Mouse (Mus musculus): Measurements from ENCODE around the gene Spint2.
"Not testable (repeated sequence)": the region's sequence is repeated elsewhere in the genome, so short reads cannot be mapped to it uniquely, and the experiment has no call there.

Gene Spint2

DNA sequence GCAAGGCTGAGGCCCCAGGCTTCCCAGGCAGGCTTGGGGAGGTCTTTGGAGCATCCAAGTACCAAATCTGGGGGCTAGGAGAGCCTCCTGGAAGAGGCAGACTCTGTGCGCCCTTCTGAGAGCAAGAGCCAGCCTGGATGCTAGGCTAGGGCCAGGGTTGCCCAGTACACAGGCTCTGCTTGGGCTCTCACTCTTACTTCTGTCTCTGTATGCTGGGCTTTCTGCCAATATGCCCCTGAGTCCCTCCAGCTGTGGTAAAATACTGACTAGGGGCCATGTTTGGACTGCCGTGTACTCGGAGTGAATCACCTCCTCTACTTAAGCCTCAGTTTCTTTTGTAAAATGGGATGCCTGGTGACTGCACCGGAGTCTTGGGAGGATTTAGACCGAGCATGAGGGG, 35.7 kb downstream of the Spint2 start:
- DNase-seq (ENCODE audit: low read depth in 2 of 2, low spot score in 2 of 2) = no peak

DNA sequence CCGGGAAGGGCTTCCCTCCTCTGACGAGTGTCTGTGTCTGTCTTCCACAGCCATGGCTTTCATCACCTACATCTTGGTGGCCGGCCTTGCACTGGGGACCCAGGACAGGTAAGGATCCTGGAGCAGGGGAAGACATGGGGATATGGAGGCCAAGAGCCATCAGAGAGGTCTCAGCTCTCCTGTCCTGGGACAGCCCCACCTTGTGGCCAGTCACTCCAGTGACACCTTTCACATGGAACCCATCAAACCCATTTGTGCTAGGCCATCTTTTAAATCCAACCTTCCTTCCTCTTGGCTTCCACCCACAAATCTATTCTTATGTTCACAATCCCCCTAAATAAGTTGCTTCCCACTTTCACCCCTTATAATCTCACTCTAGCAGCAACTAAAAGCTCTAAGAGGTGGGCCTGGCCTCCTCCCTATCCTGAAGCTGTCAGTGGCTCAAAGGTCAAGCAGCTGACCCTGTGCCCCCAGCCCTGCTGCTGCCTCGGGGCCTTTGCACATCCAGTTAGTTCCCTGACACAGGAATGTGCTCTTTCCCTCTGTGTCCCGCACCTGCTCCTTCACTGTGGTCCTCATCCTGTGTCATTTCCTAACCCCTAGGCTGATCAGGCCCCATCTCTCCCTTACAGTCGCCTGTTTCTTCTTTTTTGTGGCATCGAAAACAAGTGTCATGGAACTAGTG, 36.8 kb downstream of the Spint2 start:
- DNase-seq (ENCODE audit: low read depth in 2 of 2, low spot score in 2 of 2) = peak; percentile 15 to 44

DNA sequence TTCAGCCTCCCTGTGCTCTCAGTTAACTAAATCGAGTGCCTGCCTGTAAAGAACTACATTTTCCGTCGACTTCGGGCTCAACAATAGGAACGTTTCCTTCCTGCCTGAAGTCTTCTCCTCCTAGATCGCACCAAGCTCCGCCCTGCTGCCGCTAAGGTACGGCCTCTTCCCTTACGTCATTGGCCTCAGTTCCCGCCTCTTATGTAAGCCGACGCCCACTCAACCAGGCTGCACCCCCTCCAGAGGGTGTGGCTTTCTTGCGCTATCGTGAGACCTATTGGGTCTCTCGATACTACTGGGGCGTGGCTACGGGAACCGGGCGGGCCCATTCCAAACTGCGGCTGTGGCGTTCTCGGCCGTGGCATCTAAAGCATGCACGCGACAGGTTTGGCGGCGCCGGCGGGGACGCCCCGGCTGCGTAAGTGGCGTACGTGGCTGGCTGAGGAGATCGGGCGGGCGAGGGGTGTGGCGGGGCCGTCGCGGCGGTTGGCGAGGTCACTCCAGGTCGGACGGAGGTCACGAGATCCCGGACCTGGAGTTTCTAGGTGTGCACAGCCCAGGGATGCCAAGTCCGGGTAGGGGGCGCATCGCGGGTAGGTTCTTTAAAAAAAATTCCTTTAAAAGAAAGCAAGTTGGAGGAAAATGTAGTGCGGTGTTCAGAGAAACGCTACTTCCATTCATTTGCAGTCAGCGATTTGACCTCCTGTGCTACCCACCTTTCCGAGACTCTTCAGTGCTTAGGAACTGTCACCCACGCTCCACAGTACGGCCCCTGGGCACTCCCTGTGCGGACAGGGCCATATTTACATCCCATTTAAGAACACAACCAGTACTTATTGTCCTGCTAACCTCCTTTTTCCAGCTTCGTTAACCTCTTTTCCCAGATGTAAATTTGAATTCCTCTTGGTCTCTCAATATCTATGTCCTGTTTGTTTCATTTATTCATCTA, 43.4 kb downstream of the Spint2 start, which contains the start of gene Yif1b:
Gene Yif1b (plus strand): TSS at position 311 of the 949 bp plus-strand sequence.
- DNase-seq (ENCODE audit: low read depth in 2 of 2, low spot score in 2 of 2) = peak; percentile 97 to 98

DNA sequence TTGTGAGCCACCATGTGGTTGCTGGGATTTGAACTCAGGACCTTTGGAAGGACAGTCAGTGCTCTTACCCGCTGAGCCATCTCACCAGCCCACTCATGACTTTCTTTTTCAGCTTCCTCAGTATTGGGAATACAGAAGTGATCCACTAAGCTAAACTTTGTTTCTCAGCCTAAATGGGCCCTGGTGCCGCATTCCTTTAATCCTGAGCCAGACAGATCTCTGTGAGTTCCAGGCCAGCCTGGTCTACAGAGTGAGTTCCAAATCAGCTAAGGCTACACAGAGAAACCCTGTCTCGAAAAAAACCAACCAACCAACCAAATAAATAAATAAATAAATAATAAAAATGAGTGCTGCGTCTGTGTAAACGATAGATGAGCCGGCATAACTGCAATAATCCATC, 44.1 kb downstream of the Spint2 start:
- not testable (repeated sequence) for DNase-seq (ENCODE audit: low read depth in 2 of 2, low spot score in 2 of 2)

DNA sequence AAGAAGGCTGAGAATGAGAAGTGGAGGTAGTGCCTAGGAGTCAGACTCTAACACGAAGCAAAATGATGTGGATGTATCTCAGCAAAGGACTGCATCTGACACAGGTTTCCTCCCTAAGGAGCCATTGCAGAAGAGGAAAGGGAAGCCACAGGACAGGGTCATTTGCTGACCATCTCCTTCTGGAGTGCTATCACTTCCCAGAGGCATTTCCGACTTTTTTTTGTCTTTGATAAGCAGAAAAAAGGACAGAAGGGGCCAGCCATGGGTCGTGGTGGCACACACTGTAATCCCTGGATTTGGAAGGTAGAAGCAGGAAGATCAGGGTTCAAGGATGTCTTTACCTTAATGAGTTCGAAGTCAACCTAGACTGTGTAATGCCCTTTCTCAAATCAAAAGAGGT, 45.1 kb downstream of the Spint2 start:
- DNase-seq (ENCODE audit: low read depth in 2 of 2, low spot score in 2 of 2) = no peak

DNA sequence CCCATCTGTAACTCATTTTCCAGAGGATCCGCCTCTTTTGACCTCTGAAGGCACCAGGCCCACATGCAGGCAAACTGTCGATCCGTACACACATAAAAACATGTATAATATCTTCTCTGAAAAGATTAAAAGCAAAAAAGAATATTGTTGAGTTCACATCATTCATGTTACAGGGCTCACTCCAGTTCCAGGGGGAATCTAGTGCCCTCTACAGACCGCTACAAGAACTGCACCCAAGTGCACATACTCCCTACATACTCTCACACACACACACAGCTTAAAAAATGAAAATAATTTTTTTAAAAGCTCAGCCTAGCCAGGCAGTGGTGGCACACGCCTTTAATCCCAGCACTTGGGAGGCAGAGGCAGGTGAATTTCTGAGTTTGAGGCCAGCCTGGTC, 47.1 kb downstream of the Spint2 start:
- no peak for DNase-seq (ENCODE audit: low read depth in 2 of 2, low spot score in 2 of 2)

DNA sequence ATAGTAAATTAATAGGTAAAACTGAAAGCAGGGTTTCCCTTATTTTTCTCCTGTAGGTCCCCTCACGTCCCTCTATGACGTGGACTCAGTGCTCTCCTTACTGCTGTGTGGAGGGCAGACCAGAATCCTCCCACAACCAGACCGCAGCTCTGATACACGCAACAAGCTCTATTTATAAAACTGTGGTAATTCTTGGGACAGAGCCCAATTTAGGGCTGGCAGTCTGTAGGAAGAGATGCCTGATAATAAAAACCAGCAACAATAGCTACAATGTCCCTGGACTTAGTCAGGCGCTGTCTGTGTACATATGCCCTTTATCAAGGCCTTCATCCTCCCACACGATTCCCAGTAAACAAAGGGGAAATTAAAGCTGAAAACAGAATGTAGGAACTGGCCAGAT, 48.0 kb downstream of the Spint2 start:
- DNase-seq (ENCODE audit: low read depth in 2 of 2, low spot score in 2 of 2) = no peak

DNA sequence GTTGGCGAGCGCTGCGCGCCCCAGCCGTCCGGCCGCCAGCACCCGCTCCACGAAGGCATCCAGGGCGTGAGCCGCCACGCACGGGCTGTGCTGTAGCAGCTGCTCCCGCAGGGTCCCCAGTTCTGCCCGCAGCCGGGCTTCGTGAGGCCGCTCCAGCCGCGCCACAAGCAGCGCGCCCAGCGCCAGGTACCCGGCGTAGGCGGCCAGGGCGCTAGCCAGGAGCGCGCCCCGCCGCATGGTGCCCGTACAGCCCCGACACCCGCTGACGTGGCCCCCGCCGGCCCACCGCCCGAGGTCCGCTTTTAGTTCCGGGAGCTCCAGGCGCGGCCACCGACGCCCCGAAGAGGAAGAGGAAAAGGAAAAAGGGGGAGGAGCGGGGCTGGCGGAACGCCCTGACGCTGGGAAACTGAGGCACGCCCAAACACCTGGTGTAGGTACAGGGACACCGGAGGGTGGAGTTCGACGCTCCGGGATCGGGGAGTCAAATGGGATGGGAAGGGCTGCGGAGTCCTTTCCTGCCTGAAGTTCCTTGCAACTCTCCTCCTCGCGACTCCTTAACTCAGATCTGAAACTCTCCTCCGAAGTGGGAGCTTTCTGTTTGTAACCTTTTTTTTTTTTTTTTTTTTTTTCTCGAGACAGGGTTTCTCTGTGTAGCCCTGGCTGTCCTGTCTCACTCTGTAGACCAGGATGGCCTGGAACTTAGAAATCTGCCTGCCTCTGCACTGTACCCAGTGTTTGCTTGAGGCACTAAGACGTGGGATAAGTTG, 49.3 kb downstream of the Spint2 start, which contains the start of gene Kcnk6:
Gene Kcnk6 (minus strand): TSS at position 269 of the 767 bp plus-strand sequence.
- no peak for DNase-seq (ENCODE audit: low read depth in 2 of 2, low spot score in 2 of 2)

DNA sequence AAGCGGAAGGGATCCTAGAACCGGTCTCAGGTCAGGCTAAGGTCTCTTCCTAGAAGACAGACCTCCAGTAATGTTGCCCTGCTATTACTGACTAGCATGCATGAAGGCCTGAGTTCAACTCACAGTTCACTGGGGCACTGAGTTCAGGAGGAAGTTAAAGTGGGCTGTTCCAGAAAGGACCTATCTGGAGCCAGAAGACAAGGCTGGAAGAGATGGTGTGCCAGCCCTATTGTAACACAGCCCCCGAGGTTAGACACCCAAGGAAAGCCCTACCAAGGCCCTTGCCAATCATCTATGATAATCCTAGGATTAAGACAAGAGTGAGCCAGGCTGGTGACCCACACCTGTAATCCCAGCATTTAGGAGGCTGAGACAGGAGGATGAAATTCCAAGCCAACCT, 50.2 kb downstream of the Spint2 start:
- no peak for DNase-seq (ENCODE audit: low read depth in 2 of 2, low spot score in 2 of 2)

DNA sequence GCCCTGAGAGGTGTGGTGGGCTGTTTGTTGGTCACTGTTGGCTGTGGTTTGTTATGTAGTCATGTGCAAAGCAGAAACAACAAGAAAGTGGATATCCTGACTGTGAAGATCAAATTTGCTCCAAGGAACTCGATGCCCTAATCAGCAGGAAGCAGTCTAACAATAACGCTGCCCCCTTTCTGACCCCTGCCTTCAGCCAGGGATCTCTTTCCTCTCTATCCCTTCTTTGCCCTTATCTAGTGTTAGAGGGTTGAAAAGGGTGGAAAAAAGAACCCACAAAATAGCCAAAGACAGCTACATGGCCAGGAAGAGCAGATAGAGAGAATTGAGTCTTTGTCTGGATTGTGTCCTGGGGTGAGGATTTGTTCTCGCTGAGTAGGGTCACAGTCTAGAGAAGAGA, 51.2 kb downstream of the Spint2 start:
- DNase-seq (ENCODE audit: low read depth in 2 of 2, low spot score in 2 of 2) = no peak

DNA sequence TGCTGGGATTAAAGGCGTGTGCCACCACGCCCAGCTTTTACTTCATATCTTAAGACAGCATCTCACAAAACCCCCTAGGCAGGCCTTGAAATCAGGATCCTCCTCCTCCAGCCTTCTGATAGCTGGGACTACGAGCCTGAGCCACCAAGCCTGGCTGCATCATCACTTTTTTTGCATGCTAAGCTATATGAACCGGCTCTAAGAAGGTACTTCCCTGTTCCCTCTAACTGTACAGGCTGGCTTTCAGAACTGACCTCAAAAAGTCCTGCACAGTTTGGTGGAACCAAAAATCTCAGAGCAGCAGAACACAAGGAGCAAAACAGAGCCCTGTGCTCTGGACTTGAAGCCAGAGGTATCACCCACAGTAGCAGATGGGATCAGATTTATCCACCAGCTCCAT, 53.5 kb downstream of the Spint2 start:
- DNase-seq (ENCODE audit: low read depth in 2 of 2, low spot score in 2 of 2) = no peak

DNA sequence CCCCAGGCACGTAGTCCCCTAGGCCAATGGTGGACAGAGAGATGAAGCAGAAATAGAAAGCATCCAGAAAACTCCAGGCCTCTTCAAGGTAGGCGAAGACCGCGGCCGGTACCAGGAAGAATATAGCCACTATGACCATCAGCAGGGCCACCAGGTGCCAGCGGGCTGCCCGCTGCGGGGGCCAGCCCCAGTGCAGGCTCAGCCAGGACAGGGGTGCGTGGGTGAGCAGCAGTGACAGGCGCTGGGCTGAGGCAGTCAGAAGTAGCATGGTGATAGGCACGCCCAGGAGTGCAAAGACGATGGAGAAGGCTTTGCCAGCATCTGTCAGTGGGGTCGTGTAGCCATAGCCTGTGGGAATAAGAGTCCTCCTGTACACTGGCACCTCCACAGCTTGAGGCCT, 56.2 kb downstream of the Spint2 start:
- DNase-seq (ENCODE audit: low read depth in 2 of 2, low spot score in 2 of 2) = no peak

DNA sequence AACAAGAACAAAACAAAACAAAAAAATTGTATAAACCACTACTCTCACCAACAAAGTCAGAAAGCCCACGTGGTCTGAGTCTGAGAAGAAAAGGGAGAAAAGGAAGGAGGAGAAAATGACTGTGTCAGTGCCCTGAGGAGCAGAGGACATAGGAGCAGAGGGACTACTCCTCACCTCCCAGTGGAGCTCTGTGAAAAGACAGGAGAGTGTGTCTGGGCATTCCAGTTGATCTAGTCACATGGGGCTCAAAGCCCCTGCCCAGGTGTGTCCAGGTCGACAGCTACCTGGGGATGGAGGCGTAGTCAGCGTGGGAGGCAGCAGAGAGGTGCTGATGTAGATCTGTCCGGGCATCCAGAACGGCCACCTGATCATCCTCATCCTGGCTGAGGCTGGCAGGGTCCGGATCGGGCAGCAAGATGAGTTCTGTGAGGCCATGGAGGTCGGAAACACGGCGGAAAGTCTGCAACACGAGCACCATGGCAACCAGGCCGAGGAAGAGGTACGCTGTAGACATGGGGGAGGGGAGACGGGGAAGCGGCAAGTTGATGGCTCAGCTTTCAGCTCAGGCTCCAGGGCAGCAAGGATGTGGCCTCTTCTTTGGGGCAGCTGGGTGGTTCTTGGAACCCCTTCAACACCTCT, 56.8 kb downstream of the Spint2 start:
- no peak for DNase-seq (ENCODE audit: low read depth in 2 of 2, low spot score in 2 of 2)

DNA sequence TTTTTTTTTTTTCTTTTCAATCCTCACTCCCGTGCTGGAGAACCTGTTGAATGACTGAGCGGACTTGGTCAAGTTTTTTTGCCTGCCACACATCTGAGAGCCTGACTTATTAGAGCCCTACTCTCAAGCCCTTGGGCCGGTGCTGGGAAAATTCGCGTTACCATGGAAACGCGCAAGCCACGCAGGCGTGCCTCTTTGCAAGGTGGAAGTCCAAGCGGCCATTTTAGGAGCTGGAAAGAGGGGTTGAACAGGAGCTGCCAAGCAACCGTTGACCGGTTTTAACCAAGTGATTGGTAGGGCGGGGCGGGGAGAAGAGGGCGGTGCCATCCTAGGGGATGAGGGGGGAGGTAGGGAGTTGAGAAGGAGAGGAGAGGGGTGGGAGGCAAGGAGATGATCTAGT, 66.9 kb downstream of the Spint2 start:
- no peak for DNase-seq (ENCODE audit: low read depth in 2 of 2, low spot score in 2 of 2)

DNA sequence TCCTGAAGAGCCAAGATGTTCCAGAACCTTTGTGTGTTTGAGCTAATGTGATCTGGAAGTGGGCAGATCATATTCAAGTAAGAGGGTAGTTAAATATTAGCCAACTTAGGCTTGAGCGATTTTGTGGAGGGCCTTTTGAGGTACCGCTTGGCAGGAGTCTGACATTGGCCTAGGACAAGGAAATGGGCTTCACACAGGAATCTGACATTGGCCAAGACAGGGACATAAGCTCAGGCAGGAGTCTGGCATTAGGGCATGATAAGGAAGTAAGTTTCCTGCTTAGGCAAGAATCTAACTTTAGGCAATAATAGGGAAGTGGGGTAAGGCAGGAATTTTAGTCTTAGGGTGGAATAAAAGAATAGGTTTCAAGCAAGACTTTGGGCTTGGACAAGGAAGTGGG, 67.5 kb downstream of the Spint2 start:
- DNase-seq (ENCODE audit: low read depth in 2 of 2, low spot score in 2 of 2) = no peak

DNA sequence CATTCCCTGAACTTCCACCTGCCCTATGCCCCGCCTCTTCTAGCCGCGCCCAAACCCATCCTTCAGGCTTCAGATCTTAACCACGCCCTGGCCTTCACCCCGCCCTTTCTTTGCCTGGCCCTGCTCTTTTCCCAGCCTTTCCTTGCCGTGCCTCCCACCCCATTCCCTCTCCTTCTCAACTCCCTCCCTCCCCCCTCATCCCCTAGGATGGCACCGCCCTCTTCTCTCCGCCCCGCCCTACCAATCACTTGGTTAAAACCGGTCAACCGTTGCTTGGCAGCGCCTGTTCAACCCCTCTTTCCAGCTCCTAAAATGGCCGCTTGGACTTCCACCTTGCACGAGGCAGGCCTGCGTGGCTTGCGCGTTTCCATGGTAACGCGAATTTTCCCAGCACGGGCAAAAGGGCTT, 68.0 kb downstream of the Spint2 start, which contains the start of gene Catsperg1:
Gene Catsperg1 (minus strand): TSS at position 361 of the 408 bp plus-strand sequence.
- no peak for DNase-seq (ENCODE audit: low read depth in 2 of 2, low spot score in 2 of 2)

DNA sequence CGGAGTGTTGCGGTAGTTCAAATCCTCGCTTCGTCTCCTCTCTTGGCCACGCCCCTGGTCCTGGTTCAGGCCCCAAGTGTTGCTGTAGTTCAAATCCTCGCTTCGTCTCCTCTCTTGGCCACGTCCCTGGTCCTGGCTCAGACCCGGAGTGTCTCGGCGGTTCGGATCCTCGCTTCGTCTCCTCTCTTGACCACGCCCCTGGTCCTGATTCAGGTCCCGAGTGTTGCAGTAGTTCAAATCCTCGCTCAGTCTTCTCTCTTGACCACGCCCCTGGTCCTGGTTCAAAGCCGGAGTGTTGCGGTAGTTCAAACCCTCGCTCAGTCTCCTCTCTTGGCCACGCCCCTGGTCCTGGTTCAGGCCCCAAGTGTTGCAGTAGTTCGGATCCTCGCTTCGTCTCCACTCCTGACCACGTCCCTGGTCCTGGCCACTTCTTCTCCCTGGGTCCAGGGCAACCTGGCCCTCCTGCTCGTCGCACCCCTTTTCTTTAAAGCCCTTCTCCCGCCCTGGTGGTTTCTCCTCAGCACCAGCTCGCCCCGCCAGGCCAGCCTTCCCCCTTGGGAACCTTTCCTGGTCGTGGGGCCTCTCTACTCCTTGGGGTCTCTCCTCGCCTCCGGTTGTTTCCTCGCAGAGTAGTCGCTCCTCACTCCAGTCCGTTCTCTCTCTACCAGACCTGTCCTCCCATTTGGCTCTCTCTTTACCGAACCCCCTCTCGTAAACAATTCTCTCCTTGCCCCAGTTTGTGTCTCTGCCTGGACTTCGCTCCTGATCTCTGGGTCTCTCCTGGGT, 68.7 kb downstream of the Spint2 start:
- DNase-seq (ENCODE audit: low read depth in 2 of 2, low spot score in 2 of 2) = not testable (repeated sequence)

DNA sequence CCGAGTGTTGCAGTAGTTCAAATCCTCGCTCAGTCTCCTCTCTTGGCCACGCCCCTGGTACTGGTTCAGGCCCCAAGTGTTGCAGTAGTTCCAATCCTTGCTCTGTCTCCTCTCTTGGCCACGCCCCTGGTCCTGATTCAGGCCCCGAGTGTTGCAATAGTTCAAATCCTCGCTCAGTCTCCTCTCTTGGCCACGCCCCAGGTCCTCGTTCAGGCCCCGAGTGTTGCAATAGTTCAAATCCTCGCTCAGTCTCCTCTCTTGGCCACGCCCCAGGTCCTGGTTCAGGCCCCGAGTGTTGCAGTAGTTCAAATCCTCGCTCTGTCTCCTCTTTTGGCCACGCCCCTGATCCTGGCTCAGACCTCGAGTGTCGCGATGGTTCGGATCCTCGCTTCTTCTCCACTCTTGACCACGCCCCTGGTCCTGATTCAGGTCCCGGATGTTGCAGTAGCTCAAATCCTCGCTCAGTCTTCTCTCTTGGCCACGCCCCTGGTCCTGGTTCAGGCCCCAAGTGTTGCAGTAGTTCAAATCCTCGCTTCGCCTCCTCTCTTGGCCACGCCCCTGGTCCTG, 69.4 kb downstream of the Spint2 start:
- no peak for DNase-seq (ENCODE audit: low read depth in 2 of 2, low spot score in 2 of 2)

DNA sequence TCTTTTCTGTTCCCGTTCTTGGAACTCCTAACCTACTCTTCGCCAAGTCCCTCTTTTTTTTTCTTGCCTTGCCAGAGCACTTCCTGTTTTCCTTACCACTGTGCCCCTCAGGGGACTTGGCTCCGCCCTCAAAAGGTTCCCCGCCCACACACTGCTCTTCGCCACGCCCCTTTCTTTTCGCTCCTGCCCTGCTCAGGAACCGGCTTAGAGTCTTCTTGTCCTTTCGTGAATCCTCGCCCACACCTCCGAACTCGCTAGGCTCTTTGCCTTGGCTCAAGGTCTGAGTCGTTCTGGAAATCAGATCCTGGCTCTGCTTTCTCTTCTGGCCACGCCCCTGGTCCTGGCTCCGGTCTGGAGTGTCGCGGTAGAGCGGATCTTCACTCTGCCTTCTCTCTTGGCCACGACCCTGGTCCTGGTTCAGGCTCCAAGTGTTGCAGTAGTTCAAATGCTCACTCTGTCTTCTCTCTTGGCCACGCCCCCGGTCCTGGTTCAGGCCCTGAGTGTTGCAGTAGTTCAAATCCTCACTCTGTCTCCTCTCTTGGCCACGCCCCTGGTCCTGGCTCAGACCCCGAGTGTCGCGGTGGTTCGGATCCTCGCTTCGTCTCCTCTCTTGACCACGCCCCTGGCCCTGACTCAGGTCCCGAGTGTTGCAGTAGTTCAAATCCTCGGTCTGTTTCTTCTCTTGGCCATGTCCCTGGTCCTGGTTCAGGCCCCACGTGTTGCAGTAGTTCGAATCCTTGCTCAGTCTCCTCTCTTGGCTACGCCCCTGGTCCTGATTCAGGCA, 70.1 kb downstream of the Spint2 start:
- peak; percentile 67 to 85 for DNase-seq (ENCODE audit: low read depth in 2 of 2, low spot score in 2 of 2)
